Mouse (Mus musculus) liver, embryonic 11.5 days (tissue): ENCODE data around the gene Pgm3. TPM values are rescaled to one million over a fixed set of nuclear protein-coding genes. Genes with fewer than 3 reads are reported as not detected.

Experiments
- ATAC-seq: fragments of 200-750 bp; cut with Nextera tagmentation; replicated peaks from 2 replicates; pipeline ENCODE4 v1.8.0; 2017; ENCODE audit warnings: moderate number of reproducible peaks, mild to moderate bottlenecking, moderate TSS enrichment, moderate library complexity; ENCODE audit not compliant: low FRiP score
- DNase-seq: peaks from one replicate; pipeline ENCODE4 v3.0.0-alpha.2; 2017; ENCODE audit warnings: low spot score
- H3K27ac ChIP-seq: fragments of 300-500 bp; sonication (generic); 2 replicates; pipeline ENCODE4 v1.5.1; 2014; ENCODE audit warnings: mild to moderate bottlenecking, low read depth, low read length, control low read depth
- H3K27me3 ChIP-seq: fragments of 300-500 bp; sonication (generic); replicated peaks from 2 replicates; pipeline ENCODE4 v1.6.1; 2014; ENCODE audit warnings: low read length, mixed read lengths; ENCODE audit not compliant: control insufficient read depth, insufficient read depth
- H3K36me3 ChIP-seq: fragments of 300-500 bp; sonication (generic); 2 replicates; pipeline ENCODE4 v1.6.1; 2014; ENCODE audit warnings: mild to moderate bottlenecking, low read length, moderate library complexity, mixed read lengths; ENCODE audit not compliant: control insufficient read depth, insufficient read depth
- H3K4me1 ChIP-seq: fragments of 300-500 bp; sonication (generic); replicated peaks from 2 replicates; pipeline ENCODE4 v1.6.1; 2014; ENCODE audit warnings: low read length, mixed read lengths; ENCODE audit not compliant: control insufficient read depth, insufficient read depth
- H3K4me2 ChIP-seq: fragments of 300-500 bp; sonication (generic); 2 replicates; pipeline ENCODE4 v1.6.1; 2014; ENCODE audit warnings: mild to moderate bottlenecking, control low read depth, moderate library complexity
- H3K4me3 ChIP-seq: fragments of 300-500 bp; sonication (generic); 2 replicates; pipeline ENCODE4 v1.5.1; 2014; ENCODE audit warnings: low read depth, low read length, control low read depth
- H3K9ac ChIP-seq: fragments of 300-500 bp; sonication (generic); 2 replicates; pipeline ENCODE4 v1.6.1; 2014; ENCODE audit warnings: low read depth, low read length, control low read depth
- H3K9me3 ChIP-seq: fragments of 300-500 bp; sonication (generic); 2 replicates; pipeline ENCODE4 v1.6.1; 2016; ENCODE audit warnings: low read length, inconsistent platforms, mixed read lengths; ENCODE audit not compliant: control insufficient read depth
- WGBS: fragments of 180-500 bp; shearing (Covaris S2); extraction: QIAGEN DNeasy Blood & Tissue Kit; methylation state at CpG from one replicate; pipeline ENCODE4 v1.1.7; 2014; 5-methylcytosine and 5-hydroxymethylcytosine counted together
- polyA plus RNA-seq: library from polyadenylated mRNA; unstranded; fragments of >200 nt; fragmentation: Nextera tagmentation; extraction: Ambion mirVana; gene quantifications from 2 replicates; pipeline ENCODE4 v1.2.1, GENCODE M21; 2014

Gene Pgm3
- polyA plus RNA-seq, 1 experiment from 2014 or later, result 25.9 TPM

DNA sequence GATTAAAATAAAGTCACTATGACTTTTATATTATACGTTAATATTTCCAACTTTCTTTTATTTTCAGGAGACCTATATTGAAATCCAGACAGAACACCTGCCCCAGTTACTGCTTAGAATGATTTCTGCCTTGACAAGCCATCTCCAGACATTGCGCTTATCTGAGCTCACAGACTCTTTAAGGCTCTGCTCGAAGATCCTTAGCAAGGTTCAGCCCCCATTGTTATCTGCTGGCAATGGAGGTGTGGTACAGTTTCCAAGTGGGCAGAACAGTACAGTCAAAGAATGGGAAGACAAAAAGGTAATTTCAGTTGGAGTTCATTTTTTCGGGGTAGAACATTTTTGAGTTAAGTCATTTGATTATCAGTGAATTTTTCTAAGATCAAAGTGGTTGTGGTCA is 64.2 kb downstream of the Pgm3 start:
- DNase-seq (no peak), ATAC-seq (peak; percentile 92)
- Histone ChIP-seq H3K9ac (no peak overlapping the region), H3K4me2 (no peak overlapping the region), H3K9me3 (no peaks in the 10 kb centered on the region), H3K27me3 (no peaks in the 10 kb centered on the region), H3K36me3 (no peaks in the 10 kb centered on the region), H3K4me3 (no peak overlapping the region), H3K27ac (no peak overlapping the region), H3K4me1 (no peaks in the 10 kb centered on the region)
- WGBS, result 52% methylated on average over 4 of the region's 4 CpGs

Other genes with a start within 250 kb of the Pgm3 start
- 5.9 and 7.0 TPM in 2 replicates for gene Ube2cbp, start 106.9 kb downstream of the Pgm3 start, polyA plus RNA-seq
- gene Dop1a, start 104.7 kb downstream of the Pgm3 start, polyA plus RNA-seq, result 9.7 and 12.2 TPM in 2 replicates
- 2.4 and 2.5 TPM in 2 replicates for gene Rwdd2a, start 149 bp upstream of the Pgm3 start, polyA plus RNA-seq
- gene Me1, start 124.1 kb upstream of the Pgm3 start, polyA plus RNA-seq, result 6.6 and 7.7 TPM in 2 replicates
- 2.3 and 3.7 TPM in 2 replicates for gene Prss35, start 171.8 kb upstream of the Pgm3 start, polyA plus RNA-seq